Mouse (Mus musculus): ENCODE results near the gene Pkmyt1. TPM values are rescaled to one million over a fixed set of nuclear protein-coding genes. Genes with fewer than 3 reads are reported as not detected.
A peak's percentile ranks its signal among the peaks of the same experiment; 100 is the strongest.

Pkmyt1 gene
- total RNA-seq, 1 experiment from 2014 or later, result 0.86 TPM

GRCm38 (mm10) chr17:23744076-23744475 is 17.9 kb downstream of the Pkmyt1 start:
- no peak for ATAC-seq (replicated peaks; ENCODE audit: insufficient number of reproducible peaks, low FRiP score, low TSS enrichment, poor library complexity, severe bottlenecking)

DNA sequence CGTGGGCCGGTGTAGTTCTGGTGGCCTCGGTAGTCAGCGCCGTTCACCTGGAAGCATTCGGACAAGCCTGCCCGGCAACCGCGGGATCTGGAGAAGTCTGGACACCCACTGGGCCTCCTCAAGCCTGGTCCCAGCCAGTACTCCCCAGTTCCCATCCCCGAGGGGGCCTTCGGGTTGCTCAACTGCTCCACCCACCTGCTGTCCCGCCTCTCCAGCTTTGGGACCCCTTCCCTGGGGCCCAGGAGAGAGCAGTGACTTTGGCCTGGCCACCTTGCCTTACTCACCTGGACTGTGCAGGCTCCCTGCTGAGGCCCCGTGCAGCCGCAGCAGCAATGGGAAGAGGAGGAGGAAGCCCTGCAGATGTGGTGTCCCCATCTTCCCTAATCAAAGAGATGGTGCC is 18.5 kb downstream of the Pkmyt1 start:
- no peak for ATAC-seq (replicated peaks; ENCODE audit: insufficient number of reproducible peaks, low FRiP score, low TSS enrichment, poor library complexity, severe bottlenecking)

DNA sequence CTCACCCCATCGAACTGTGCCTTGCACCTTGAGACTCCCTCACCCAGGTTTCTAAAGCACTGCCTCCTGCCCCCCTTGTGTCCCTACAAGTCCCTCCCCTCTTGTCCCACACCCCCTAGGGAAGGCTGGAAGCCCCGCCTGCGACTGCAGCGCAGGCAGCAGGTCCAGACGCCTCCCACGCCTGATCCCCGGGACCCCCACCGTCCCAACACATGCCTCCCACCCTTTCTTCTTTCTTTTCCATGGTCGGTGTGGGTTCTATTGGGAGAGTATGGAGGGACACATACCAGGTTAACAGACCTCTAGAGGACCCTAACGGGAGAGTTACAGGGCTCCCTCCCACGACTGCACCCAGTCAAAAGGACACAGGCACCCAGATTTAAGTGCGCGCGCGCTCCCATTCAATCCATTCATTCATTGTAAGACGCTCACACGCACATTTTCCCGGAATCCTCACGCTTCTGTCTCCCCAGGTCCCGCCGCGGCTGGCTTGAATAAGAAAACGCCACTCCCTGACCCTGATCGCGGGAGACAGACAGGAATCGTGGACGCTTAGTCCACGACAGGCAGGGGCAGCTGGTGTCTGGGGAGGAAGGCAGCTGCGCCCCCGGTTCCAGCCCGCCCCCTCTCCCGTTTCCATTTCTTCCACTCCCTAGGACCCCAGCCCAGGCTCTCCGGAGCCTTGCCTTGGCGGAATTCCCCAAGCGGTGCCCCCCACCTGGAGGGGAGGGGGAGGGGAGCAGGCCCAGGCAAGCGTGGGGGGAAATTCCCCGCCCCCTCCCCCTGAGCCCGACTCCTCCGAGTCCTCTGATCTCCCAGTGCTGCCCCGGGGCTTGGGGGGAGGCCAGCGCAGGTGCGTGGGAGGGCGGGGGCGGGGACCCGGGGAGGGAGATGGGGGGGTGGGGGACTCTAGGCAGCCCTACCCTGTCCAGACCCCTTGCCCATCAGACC is 19.4 kb downstream of the Pkmyt1 start, which contains the start of gene Kremen2:
Gene Kremen2 (minus strand): TSS at position 533 of the 951 bp plus-strand sequence.
- no peak for ATAC-seq (replicated peaks; ENCODE audit: insufficient number of reproducible peaks, low FRiP score, low TSS enrichment, poor library complexity, severe bottlenecking)

DNA sequence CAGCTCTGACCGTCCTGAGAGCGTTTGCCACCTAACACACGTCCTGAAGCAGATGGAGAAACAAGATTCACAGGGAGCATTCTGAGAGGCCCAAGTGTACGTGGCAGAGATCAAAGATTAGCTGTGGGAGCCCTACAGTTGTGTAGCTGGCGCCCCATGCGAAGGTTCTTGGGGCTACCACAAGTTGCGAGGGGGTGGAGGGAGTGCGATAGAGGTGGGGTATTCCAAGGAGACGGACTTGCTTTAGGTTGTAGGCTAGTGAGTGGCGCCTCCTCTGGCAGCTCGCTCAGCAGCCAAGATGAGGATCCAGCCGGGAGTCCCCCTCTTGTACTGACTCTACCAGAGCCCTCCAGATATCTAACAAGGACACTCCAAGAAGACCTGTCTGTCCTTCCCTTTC is 20.2 kb downstream of the Pkmyt1 start:
- ATAC-seq (replicated peaks; ENCODE audit: insufficient number of reproducible peaks, low FRiP score, low TSS enrichment, poor library complexity, severe bottlenecking), result no peak

DNA sequence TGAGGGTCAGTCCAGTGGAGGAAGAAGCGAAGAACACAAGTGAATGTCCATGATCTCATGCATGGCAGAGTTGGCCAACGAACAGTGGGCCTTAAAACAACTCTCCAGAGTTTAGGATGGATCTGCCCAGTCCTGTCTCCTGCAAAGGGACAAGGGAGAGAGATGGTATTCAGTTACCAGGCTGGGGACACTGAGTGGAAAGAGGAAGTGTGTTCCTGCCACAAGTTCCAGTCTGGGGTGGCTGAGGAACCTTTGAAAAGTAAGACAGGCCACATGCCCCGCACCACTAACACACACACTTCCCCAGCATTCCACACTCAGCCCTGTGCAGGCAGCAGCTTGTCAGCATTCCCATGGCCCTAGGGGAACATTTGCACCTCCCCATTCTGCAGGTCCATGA is 20.6 kb downstream of the Pkmyt1 start:
- 0 out of 2 replicates have a peak, but pooled peaks have one; percentile 7 for ATAC-seq (replicated peaks; ENCODE audit: insufficient number of reproducible peaks, low FRiP score, low TSS enrichment, poor library complexity, severe bottlenecking)

DNA sequence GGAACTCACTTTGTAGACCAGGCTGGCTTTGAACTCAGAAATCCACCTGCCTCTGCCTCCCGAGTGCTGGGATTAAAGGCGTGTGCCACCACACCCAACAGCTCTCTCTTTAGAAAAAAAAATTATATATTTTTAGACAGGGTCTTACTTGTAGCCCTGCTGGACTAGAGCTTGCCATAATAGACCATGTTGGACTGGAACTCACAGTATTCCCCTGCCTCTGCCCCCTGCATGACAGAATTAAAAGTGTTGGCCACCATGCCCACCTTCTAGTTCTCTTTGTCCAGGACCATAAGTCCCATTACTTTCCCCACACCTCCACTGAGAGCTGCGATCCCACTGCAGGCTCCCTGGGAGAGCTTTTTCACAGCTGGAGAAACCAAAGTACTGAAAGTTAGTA is 21.3 kb downstream of the Pkmyt1 start:
- ATAC-seq (replicated peaks; ENCODE audit: insufficient number of reproducible peaks, low FRiP score, low TSS enrichment, poor library complexity, severe bottlenecking), result no peak

DNA sequence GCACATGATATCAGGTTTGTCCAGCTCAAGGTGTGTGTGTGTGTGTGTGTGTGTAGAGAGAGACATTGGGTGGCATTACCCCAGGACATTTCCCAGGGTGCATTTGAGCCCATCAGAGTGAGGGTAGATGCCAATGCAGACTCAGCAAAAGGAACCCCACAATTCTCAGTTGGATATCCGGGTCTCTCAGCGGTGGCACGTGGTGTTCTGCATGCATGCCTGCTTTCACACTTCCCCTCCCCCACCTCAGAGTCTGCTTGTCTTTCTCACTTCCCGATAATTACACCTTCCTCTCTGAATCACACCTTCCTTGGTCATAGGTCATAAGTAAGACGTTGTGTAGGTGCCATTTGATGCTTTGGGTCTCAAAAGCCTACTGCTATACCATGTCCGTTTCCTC is 21.9 kb downstream of the Pkmyt1 start:
- ATAC-seq (replicated peaks; ENCODE audit: insufficient number of reproducible peaks, low FRiP score, low TSS enrichment, poor library complexity, severe bottlenecking), result peak; percentile 20; the same call in 1 of the 2 replicates

DNA sequence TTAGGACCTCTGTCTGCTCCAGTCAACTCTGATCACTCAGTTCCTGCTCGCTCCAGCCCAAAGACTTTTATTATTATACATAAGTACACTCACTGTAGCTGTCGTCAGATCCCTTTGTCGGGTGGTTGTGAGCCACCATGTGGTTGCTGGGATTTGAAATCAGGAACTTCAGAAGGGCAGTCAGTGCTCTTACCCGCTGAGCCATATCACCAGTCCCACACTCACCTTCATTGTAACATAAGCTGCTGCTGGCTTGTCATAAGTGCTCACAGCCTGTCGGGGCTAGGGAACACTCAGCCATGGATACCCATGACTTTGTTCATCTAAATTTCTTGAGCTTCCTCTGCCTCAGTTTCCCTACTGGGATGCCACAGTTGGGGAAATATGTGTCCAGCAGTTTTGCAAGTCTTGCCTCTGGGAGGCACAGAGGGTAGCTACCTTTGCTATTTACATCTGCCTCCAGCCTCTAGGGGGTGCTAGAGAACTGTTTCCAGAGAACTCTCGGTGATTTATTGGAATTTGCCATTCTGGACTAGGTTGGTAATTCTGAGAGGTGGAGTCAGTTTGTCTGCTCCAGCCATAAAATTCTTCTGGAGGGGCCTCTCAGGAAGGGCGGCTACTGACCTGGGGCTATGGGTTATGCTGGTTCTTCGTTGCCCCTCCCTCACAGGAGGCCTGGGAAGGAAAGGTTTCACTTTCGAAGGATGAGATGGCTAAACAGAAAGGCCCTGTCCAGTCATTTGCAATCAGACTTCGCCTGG is 22.7 kb downstream of the Pkmyt1 start:
- ATAC-seq (replicated peaks; ENCODE audit: insufficient number of reproducible peaks, low FRiP score, low TSS enrichment, poor library complexity, severe bottlenecking), result peak; percentile 11; the same call in 1 of the 2 replicates

DNA sequence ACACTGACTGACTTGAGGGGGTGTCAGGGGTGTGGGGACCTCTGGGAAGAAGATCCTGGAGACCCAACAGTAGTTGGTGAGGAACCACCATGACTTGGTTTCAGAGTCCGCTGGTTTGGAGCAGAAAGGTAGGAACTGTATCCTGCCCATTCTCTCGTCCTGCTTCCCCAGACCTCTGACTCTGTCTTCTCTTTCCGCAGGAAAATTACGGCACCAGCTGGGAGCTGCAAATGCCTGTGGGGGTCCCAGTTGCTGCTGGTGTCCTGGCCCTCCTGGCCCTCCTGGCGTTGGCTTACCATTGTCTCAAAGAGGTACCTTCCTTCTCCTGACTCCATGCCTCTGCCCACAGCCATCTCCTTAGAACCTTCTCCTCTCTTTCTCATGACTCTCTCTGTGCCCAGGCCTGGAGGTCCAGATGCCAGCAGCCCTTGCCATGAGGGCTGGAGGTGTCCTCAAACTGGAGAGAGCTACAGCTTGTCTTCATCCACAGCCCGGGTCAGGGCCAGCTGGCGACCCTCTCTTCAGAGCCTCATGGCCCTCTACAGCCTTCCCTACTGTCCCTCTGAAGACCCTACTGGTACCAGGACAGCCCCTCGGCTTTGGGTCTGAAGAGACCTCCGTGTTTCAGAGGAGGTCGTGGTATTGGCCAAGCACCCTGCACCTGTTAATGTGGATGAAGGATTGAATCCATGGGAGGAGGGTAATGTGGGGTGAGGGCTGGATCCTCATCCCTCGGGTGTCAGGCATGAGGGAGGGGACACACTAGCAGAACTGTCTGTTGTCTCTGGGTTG is 23.5 kb downstream of the Pkmyt1 start:
- ATAC-seq (replicated peaks; ENCODE audit: insufficient number of reproducible peaks, low FRiP score, low TSS enrichment, poor library complexity, severe bottlenecking), result no peak

DNA sequence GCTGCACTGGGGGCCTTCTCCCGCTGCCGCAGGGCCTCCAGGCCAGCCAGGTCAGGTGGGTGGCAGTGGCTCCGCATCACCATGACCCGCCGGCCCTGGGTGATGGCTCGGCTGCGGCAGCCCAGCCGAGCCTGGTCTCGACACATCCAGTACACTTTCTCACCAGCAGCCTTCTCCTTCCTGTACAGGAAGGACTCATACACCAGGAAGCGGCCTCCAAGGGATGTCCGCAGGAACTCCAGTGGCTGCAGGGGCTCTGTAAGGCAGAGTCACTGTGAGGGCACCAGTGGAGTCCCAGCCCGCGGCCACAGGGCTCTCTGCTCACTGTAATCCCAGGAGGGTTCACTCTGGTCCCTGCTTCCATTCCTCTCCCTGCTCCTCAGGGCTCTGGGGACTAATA is 29.6 kb downstream of the Pkmyt1 start:
- no peak for ATAC-seq (replicated peaks; ENCODE audit: insufficient number of reproducible peaks, low FRiP score, low TSS enrichment, poor library complexity, severe bottlenecking)

- no peak for ATAC-seq (replicated peaks; ENCODE audit: insufficient number of reproducible peaks, low FRiP score, low TSS enrichment, poor library complexity, severe bottlenecking)
Observed at GRCm38 (mm10) chr17:23757581-23757980, 31.4 kb downstream of the Pkmyt1 start.

GRCm38 (mm10) chr17:23758801-23759200 is 32.7 kb downstream of the Pkmyt1 start:
- ATAC-seq (replicated peaks; ENCODE audit: insufficient number of reproducible peaks, low FRiP score, low TSS enrichment, poor library complexity, severe bottlenecking), result no peak

DNA sequence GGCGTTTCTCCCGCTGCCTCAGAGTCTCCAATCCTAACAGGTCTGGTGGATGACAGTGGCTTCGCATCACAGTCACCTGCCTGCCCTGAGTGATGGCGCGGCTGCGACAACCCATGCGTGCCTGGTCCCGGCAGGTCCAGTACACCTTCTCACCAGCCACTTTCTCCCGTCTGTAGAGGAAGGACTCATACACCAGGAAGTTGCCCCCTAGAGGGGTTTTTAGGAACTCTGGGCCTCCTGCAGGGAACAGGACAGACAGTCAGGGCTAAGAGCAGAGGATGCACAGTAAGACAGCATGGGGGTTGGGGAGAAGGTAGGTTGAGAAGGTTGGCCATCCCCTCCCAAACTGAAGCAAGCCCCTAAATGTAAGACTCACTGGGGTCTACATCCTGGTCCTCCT is 34.1 kb downstream of the Pkmyt1 start:
- ATAC-seq (replicated peaks; ENCODE audit: insufficient number of reproducible peaks, low FRiP score, low TSS enrichment, poor library complexity, severe bottlenecking), result no peak

DNA sequence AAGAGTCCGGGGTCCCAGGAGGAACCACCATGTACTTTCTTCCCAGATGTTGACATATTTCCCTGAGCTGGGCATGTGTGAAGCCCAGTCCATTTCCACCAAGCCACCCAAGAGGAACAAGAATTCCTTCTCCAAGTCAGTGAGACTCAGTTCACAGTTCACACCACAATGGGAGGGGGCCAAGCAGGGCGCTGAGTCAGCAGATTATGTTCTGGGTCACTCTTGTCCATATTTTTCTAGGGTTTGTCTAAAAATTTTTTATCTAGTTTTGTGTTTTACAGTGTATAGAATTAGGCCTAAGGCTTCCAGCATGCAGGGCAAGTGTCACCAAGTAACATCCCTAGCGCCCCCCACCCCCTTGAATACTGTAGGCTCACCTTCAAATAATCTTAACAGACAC is 35.0 kb downstream of the Pkmyt1 start:
- no peak for ATAC-seq (replicated peaks; ENCODE audit: insufficient number of reproducible peaks, low FRiP score, low TSS enrichment, poor library complexity, severe bottlenecking)

DNA sequence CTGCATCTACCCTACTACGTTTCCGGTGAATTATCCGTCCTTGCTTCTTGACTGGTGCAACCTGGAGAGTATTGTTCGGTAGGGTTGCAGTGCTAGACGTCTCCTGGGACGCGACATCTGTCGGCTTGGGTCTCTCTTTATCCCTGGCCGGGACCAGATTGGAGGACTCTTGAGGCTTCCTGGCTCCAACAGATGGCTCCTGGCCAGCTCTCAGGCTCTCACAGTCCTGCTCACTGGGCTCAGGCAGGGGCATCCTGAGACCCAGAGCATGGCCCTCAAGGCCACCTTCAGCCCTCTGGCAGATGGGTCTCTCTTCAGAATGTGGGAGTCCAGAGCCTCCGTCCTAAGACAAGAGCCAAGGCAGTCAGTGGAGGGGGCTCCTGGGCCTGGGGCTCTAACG is 36.8 kb downstream of the Pkmyt1 start:
- ATAC-seq (replicated peaks; ENCODE audit: insufficient number of reproducible peaks, low FRiP score, low TSS enrichment, poor library complexity, severe bottlenecking), result no peak

DNA sequence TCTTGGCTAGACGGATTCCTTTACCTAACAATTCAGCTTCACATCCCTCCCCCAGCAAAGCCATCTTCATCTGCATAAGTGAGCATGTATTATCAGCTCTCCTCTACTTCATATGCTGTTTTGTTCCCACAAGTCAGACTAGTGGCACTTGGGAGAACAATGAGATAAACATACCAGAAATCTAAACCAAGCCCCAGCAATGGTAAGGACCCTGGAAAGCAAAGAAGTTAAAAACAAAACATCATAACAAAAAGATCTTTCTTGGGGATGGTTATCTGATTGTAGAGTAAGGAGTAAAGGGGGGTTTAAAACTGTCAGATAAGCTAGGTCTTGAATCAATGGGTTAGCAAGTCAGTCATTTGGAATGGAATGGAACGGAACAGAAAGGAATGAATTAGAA is 44.4 kb downstream of the Pkmyt1 start:
- no peak for ATAC-seq (replicated peaks; ENCODE audit: insufficient number of reproducible peaks, low FRiP score, low TSS enrichment, poor library complexity, severe bottlenecking)

DNA sequence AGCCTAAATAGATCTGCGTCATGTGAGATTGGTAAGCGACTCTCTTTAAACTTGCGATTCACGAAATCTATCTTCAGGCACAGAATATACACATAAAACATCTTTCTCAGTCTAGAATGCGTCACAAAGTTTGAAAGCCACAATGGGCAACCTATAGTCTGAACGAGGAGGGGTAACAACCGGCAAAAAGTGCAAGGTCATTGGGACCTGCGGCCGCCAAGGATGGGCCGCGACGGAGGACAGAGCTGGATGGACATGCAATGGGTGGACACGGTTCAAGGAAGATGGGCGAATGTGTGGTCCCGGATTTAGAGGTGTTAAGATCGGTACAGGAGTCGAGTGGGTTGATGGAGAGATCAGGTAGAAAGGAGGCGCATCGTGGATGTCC is 44.8 kb downstream of the Pkmyt1 start:
- ATAC-seq (replicated peaks; ENCODE audit: insufficient number of reproducible peaks, low FRiP score, low TSS enrichment, poor library complexity, severe bottlenecking), result no peak

- ATAC-seq (replicated peaks; ENCODE audit: insufficient number of reproducible peaks, low FRiP score, low TSS enrichment, poor library complexity, severe bottlenecking), result peak; percentile 97
Observed at GRCm38 (mm10) chr17:23771284-23772218, 45.4 kb downstream of the Pkmyt1 start, which contains the start of gene Flywch1. TSS of gene Flywch1 (minus strand) at chr17:23771602.

Data from monocyte, adult 5-6 weeks (primary cell).